Comparison of ENCODE assay signal across 15 mouse cellular contexts in genomic region chr7:110965387-110965786, GRCm38 (mm10).
"Had no signal": no experiment of that assay in that cellular context is flagged by ENCODE, and none has a peak within 500 bp of the region (broad histone marks: within the 10 kb centered on the region; RNA-seq: fewer than 3 reads in every experiment).

No protein-coding gene starts in this region.

- DNase-seq: kidney, adult 11 months; kidney, postnatal 14 days; layer of hippocampus, postnatal 36 days; liver, embryonic 13.5 days; lung, adult 2 months; lung, postnatal 4 days; right cerebral cortex, postnatal 14 days; thymus, postnatal 14 days had no signal

- H3K27me3 ChIP-seq: kidney, embryonic 15.5 days; limb, embryonic 15.5 days; liver, embryonic 13.5 days; midbrain, embryonic 12.5 days; neural tube, embryonic 12.5 days had no signal

- H3K36me3 ChIP-seq: kidney, embryonic 15.5 days; limb, embryonic 15.5 days; liver, embryonic 13.5 days; midbrain, embryonic 12.5 days; neural tube, embryonic 12.5 days had no signal

- H3K9me3 ChIP-seq: kidney, embryonic 15.5 days; limb, embryonic 15.5 days; liver, embryonic 13.5 days; midbrain, embryonic 12.5 days; neural tube, embryonic 12.5 days had no signal

- H3K9ac ChIP-seq: kidney, embryonic 15.5 days; limb, embryonic 15.5 days; liver, embryonic 13.5 days; midbrain, embryonic 12.5 days; neural tube, embryonic 12.5 days had no signal

- H3K4me1 ChIP-seq: midbrain, embryonic 12.5 days; neural tube, embryonic 12.5 days had no signal

- H3K4me2 ChIP-seq: kidney, embryonic 15.5 days; limb, embryonic 15.5 days; liver, embryonic 13.5 days; midbrain, embryonic 12.5 days; neural tube, embryonic 12.5 days had no signal

- H3K4me3 ChIP-seq: kidney, embryonic 15.5 days; limb, embryonic 15.5 days; liver, embryonic 13.5 days; midbrain, embryonic 12.5 days; myocyte; neural tube, embryonic 12.5 days had no signal

- H3K27ac ChIP-seq: kidney, embryonic 15.5 days; limb, embryonic 15.5 days; liver, embryonic 13.5 days; midbrain, embryonic 12.5 days; neural tube, embryonic 12.5 days had no signal

- ATAC-seq: lung, postnatal 0 days; midbrain, embryonic 16.5 days had no signal
